Mouse (Mus musculus) thymus, adult 2 months (tissue): Measurements from ENCODE around the gene Itgb6.

Source experiments
- CTCF ChIP-seq: fragments of 200-500 bp; IDR thresholded peaks from 2 replicates; pipeline ENCODE4 v1.5.1; 2012; ENCODE audit warnings: mild to moderate bottlenecking, control low read depth, low read length, moderate library complexity, borderline replicate concordance; ENCODE audit not compliant: control insufficient read depth, poor library complexity, insufficient read depth; ENCODE audit errors: extremely low read depth
- POLR2A ChIP-seq: fragments of 200-500 bp; IDR thresholded peaks from 2 replicates; pipeline ENCODE4 v1.6.1; 2012; ENCODE audit warnings: mild to moderate bottlenecking, low read length, control low read depth, moderate library complexity; ENCODE audit not compliant: control insufficient read depth, poor library complexity, insufficient read depth; ENCODE audit errors: extremely low read depth

- TF ChIP-seq POLR2A (no peak), CTCF (no peak)
These were observed 89.7 kb downstream of the Itgb6 start for GRCm38 (mm10) chr2:60632791-60633190.
